Mouse (Mus musculus): Measurements from ENCODE around the gene Styk1.

- TF ChIP-seq CTCF (IDR thresholded peaks at IDR 0.05; ENCODE audit: low read depth) (no peak), EP300 (IDR thresholded peaks at IDR 0.05; ENCODE audit: low read depth) (no peak)
Observed at GRCm38 (mm10) chr6:131294435-131295112, 58.8 kb downstream of the Styk1 start.
